Mouse (Mus musculus) spleen, adult 2 months (tissue): ENCODE measurements at regions not wholly inside any gene's neighbourhood (a gene's known extent, or its start where the extent isn't known, plus 50 kb on each side); places are given as distances from the start of the nearest gene placed in this dataset.

ENCODE experiments used
- CTCF ChIP-seq: fragments of 200-500 bp; IDR thresholded peaks from 2 replicates; pipeline ENCODE4 v1.5.1; 2011; ENCODE audit warnings: mild to moderate bottlenecking, inconsistent platforms; ENCODE audit not compliant: insufficient read depth, insufficient read length, insufficient replicate concordance; ENCODE audit errors: extremely low read depth
- POLR2A ChIP-seq: fragments of 200-500 bp; IDR thresholded peaks from 2 replicates; pipeline ENCODE4 v1.6.1; 2011; ENCODE audit warnings: low read depth, low read length, inconsistent platforms

GRCm38 (mm10) chr5:75770592-75770991 is 195.9 kb downstream of the Kit start:
- TF ChIP-seq CTCF (no peak), POLR2A (no peak)
